Mouse (Mus musculus) intestine, postnatal 0 days (tissue): Measurements from ENCODE around the gene Bicral. TPM values are rescaled to one million over a fixed set of nuclear protein-coding genes. Genes with fewer than 3 reads are reported as not detected.

Experiments used
- ATAC-seq: fragments of 200-750 bp; cut with Nextera tagmentation; 2 replicates; pipeline ENCODE4 v1.8.0; 2017; ENCODE audit warnings: mild to moderate bottlenecking, moderate TSS enrichment, moderate library complexity
- H3K27ac ChIP-seq: fragments of 300-500 bp; sonication (generic); 2 replicates; pipeline ENCODE4 v1.5.1; 2014; ENCODE audit warnings: mild to moderate bottlenecking, low read depth, low read length, moderate library complexity
- H3K27me3 ChIP-seq: fragments of 300-500 bp; sonication (generic); replicated peaks from 2 replicates; pipeline ENCODE4 v1.6.1; 2014; ENCODE audit warnings: low read length, mixed read lengths; ENCODE audit not compliant: control insufficient read depth, insufficient read depth
- H3K36me3 ChIP-seq: fragments of 300-500 bp; sonication (generic); 2 replicates; pipeline ENCODE4 v1.6.1; 2014; ENCODE audit warnings: mild to moderate bottlenecking, moderate library complexity; ENCODE audit not compliant: control insufficient read depth, insufficient read depth
- H3K4me1 ChIP-seq: fragments of 300-500 bp; sonication (generic); replicated peaks from 2 replicates; pipeline ENCODE4 v1.6.1; 2014; ENCODE audit warnings: antibody characterized with exemption, low read length, mixed read lengths; ENCODE audit not compliant: control insufficient read depth, insufficient read depth
- H3K4me2 ChIP-seq: fragments of 300-500 bp; sonication (generic); replicated peaks from 2 replicates; pipeline ENCODE4 v1.6.1; 2014; ENCODE audit warnings: low read depth, mild to moderate bottlenecking, moderate library complexity
- H3K4me3 ChIP-seq: fragments of 300-500 bp; sonication (generic); 2 replicates; pipeline ENCODE4 v1.5.1; 2014; ENCODE audit warnings: low read depth, low read length
- H3K9ac ChIP-seq: fragments of 300-500 bp; sonication (generic); 2 replicates; pipeline ENCODE4 v1.6.1; 2014; ENCODE audit warnings: mild to moderate bottlenecking, low read depth, low read length
- H3K9me3 ChIP-seq: fragments of 300-500 bp; sonication (generic); 2 replicates; pipeline ENCODE4 v1.6.1; 2016; ENCODE audit warnings: mixed run types; ENCODE audit not compliant: control insufficient read depth
- CTCF ChIP-seq: sonication (generic); IDR thresholded peaks from 2 replicates; pipeline ENCODE4 v1.5.1; 2016; ENCODE audit warnings: low read depth, mild to moderate bottlenecking, control low read depth, antibody characterized with exemption, moderate library complexity
- WGBS: fragments of 180-500 bp; shearing (Covaris S2); extraction: QIAGEN DNeasy Blood & Tissue Kit; methylation state at CpG from one replicate; pipeline ENCODE4 v1.1.7; 2014; 5-methylcytosine and 5-hydroxymethylcytosine counted together
- polyA plus RNA-seq: library from polyadenylated mRNA; unstranded; fragments of >200 nt; fragmentation: Nextera tagmentation; extraction: Ambion mirVana; gene quantifications from 2 replicates; pipeline ENCODE4 v1.2.1, GENCODE M21; 2015

Bicral gene
- polyA plus RNA-seq, 1 experiment from 2014 or later = 2.2 TPM

GRCm38 (mm10) chr17:46813637-46814036, 44.6 kb downstream of the Bicral start:
- 75% methylated on average over 8 of the region's 8 CpGs for WGBS
- H3K9ac ChIP-seq = no peak overlapping the region

GRCm38 (mm10) chr17:46812442-46812841, 45.8 kb downstream of the Bicral start:
- Histone ChIP-seq H3K9me3 (no peaks in the 10 kb centered on the region), H3K4me3 (no peak overlapping the region), H3K4me2 (no peak overlapping the region), H3K36me3 (peaks cover 43% of the 10 kb centered on the region), H3K9ac (no peak overlapping the region), H3K4me1 (no peaks in the 10 kb centered on the region), H3K27ac (no peak overlapping the region), H3K27me3 (no peaks in the 10 kb centered on the region)
- no peak for TF ChIP-seq CTCF
- 93% methylated on average over 1 of the region's 1 CpGs for WGBS
- no peak for ATAC-seq

More at GRCm38 (mm10) chr17:46813637-46814036, 44.6 kb downstream of the Bicral start:
- no peaks in the 10 kb centered on the region for H3K9me3 ChIP-seq
- ATAC-seq = no peak
- H3K4me1 ChIP-seq = no peaks in the 10 kb centered on the region
- no peak for TF ChIP-seq CTCF
- H3K4me3 ChIP-seq = no peak overlapping the region
- H3K36me3 ChIP-seq = peaks cover 32% of the 10 kb centered on the region
- H3K4me2 ChIP-seq = no peak overlapping the region
- no peak overlapping the region for H3K27ac ChIP-seq
- H3K27me3 ChIP-seq = no peaks in the 10 kb centered on the region

- no peak for TF ChIP-seq CTCF
- Histone ChIP-seq H3K36me3 (peaks cover 56% of the 10 kb centered on the region), H3K9me3 (no peaks in the 10 kb centered on the region), H3K4me1 (no peaks in the 10 kb centered on the region), H3K4me2 (no peak overlapping the region), H3K9ac (no peak overlapping the region), H3K4me3 (no peak overlapping the region), H3K27ac (no peak overlapping the region), H3K27me3 (no peaks in the 10 kb centered on the region)
- no peak for ATAC-seq
- WGBS = 94% methylated on average over 3 of the region's 3 CpGs
Observed at GRCm38 (mm10) chr17:46810672-46811071, 47.6 kb downstream of the Bicral start.

- Histone ChIP-seq H3K27me3 (no peaks in the 10 kb centered on the region), H3K4me1 (no peaks in the 10 kb centered on the region), H3K9me3 (no peaks in the 10 kb centered on the region), H3K27ac (peak overlapping the region; percentile 35; the same call in 1 of the 2 replicates), H3K9ac (no peak overlapping the region), H3K36me3 (peaks cover 56% of the 10 kb centered on the region), H3K4me3 (no peak overlapping the region), H3K4me2 (no peak overlapping the region)
- TF ChIP-seq CTCF = no peak
- no peak for ATAC-seq
- 76% methylated on average over 6 of the region's 6 CpGs for WGBS
Observed at GRCm38 (mm10) chr17:46809131-46809830, 49.0 kb downstream of the Bicral start.

- 93% methylated on average over 9 of the region's 10 CpGs for WGBS
- H3K27me3 ChIP-seq = no peaks in the 10 kb centered on the region
- no peak overlapping the region for H3K9ac ChIP-seq
- H3K4me1 ChIP-seq = no peaks in the 10 kb centered on the region
- no peak overlapping the region for H3K27ac ChIP-seq
- ATAC-seq = no peak
- H3K36me3 ChIP-seq = peaks cover 52% of the 10 kb centered on the region
- H3K9me3 ChIP-seq = no peaks in the 10 kb centered on the region
- H3K4me3 ChIP-seq = no peak overlapping the region
- no peak for TF ChIP-seq CTCF
- no peak overlapping the region for H3K4me2 ChIP-seq
Observed at GRCm38 (mm10) chr17:46808376-46808775, 49.9 kb downstream of the Bicral start.

GRCm38 (mm10) chr17:46801761-46802160, 56.5 kb downstream of the Bicral start:
- ATAC-seq = no peak
- no peak overlapping the region for H3K27ac ChIP-seq
- peaks cover 42% of the 10 kb centered on the region for H3K36me3 ChIP-seq
- H3K4me2 ChIP-seq = no peak overlapping the region
- H3K4me1 ChIP-seq = no peaks in the 10 kb centered on the region
- TF ChIP-seq CTCF = no peak
- H3K9me3 ChIP-seq = no peaks in the 10 kb centered on the region
- no peaks in the 10 kb centered on the region for H3K27me3 ChIP-seq
- no peak overlapping the region for H3K4me3 ChIP-seq
- H3K9ac ChIP-seq = no peak overlapping the region
- 83% methylated on average over 6 of the region's 6 CpGs for WGBS
